Mouse (Mus musculus) lung, postnatal 0 days (tissue): ENCODE results near the gene Slc15a5. TPM values are rescaled to one million over a fixed set of nuclear protein-coding genes. Genes with fewer than 3 reads are reported as not detected.
"Not testable (repeated sequence)": the region's sequence is repeated elsewhere in the genome, so short reads cannot be mapped to it uniquely, and the experiment has no call there.

Source experiments
- ATAC-seq: fragments of 200-750 bp; cut with Nextera tagmentation; 2 replicates; pipeline ENCODE4 v1.8.0; 2017; ENCODE audit warnings: moderate library complexity
- DNase-seq: peaks from one replicate; pipeline ENCODE4 v3.0.0-alpha.2; 2016; ENCODE audit warnings: low spot score
- H3K27ac ChIP-seq: fragments of 300-500 bp; sonication (generic); 2 replicates; pipeline ENCODE4 v1.5.1; 2014; ENCODE audit warnings: antibody characterized with exemption, mild to moderate bottlenecking, low read length, mixed read lengths
- H3K27me3 ChIP-seq: fragments of 300-500 bp; sonication (generic); replicated peaks from 2 replicates; pipeline ENCODE4 v1.6.1; 2014; ENCODE audit warnings: low read length, mixed read lengths; ENCODE audit not compliant: insufficient read depth
- H3K36me3 ChIP-seq: fragments of 300-500 bp; sonication (generic); 2 replicates; pipeline ENCODE4 v1.6.1; 2014; ENCODE audit warnings: low read length, mixed read lengths; ENCODE audit not compliant: insufficient read depth
- H3K4me1 ChIP-seq: fragments of 300-500 bp; sonication (generic); 2 replicates; pipeline ENCODE4 v1.6.1; 2014; ENCODE audit warnings: antibody characterized with exemption, low read depth, low read length, mixed read lengths; ENCODE audit not compliant: insufficient read depth
- H3K4me2 ChIP-seq: fragments of 300-500 bp; sonication (generic); replicated peaks from 2 replicates; pipeline ENCODE4 v1.6.1; 2014; ENCODE audit warnings: low read depth, mild to moderate bottlenecking, low read length, moderate library complexity, mixed read lengths
- H3K4me3 ChIP-seq: fragments of 300-500 bp; sonication (generic); 2 replicates; pipeline ENCODE4 v1.5.1; 2014; ENCODE audit warnings: low read depth, low read length
- H3K9ac ChIP-seq: fragments of 300-500 bp; sonication (generic); replicated peaks from 2 replicates; pipeline ENCODE4 v1.6.1; 2014; ENCODE audit warnings: low read depth, mild to moderate bottlenecking
- H3K9me3 ChIP-seq: fragments of 300-500 bp; sonication (generic); 2 replicates; pipeline ENCODE4 v1.6.1; 2016; ENCODE audit warnings: low read length, mixed read lengths
- CTCF ChIP-seq: IDR thresholded peaks from 2 replicates; pipeline ENCODE4 v1.5.1; 2016; ENCODE audit warnings: antibody characterized with exemption, mild to moderate bottlenecking
- EP300 ChIP-seq: IDR thresholded peaks from 2 replicates; pipeline ENCODE4 v1.6.1; 2016; ENCODE audit warnings: antibody characterized with exemption, mild to moderate bottlenecking, control low read depth
- WGBS: fragments of 180-500 bp; shearing (Covaris S2); extraction: QIAGEN DNeasy Blood & Tissue Kit; methylation state at CpG from one replicate; pipeline ENCODE4 v1.1.7; 2014; 5-methylcytosine and 5-hydroxymethylcytosine counted together
- polyA plus RNA-seq: library from polyadenylated mRNA; unstranded; fragments of >200 nt; fragmentation: Nextera tagmentation; extraction: Ambion mirVana; gene quantifications from 2 replicates; pipeline ENCODE4 v1.2.1, GENCODE M21; 2015

The Slc15a5 gene
- polyA plus RNA-seq, 1 experiment from 2014 or later: not detected

DNA sequence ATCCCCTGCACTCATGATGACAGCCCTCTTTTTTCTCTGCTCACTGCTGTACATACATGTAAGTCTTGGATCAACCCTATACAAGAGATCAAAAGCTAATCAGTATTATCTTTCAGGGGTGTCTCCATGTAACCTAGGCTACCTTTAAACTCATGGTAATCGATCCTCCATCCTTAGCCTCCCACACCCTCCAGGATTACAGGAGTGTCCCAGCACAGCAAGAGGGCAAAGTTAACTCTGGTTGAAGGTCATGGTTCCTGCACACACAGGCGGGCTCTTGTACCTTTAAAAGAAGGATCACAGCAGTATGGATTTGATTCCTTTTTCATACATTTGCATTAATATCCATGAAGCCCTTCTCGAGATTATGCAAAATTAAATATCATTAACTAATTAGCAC, 19.9 kb upstream of the Slc15a5 start:
- no peak overlapping the region for H3K4me3 ChIP-seq
- H3K9ac ChIP-seq: no peak overlapping the region
- no peaks in the 10 kb centered on the region for H3K27me3 ChIP-seq
- 72% methylated on average over 3 of the region's 3 CpGs for WGBS
- TF ChIP-seq EP300 (no peak), CTCF (no peak)
- no peak for ATAC-seq
- H3K36me3 ChIP-seq: no peaks in the 10 kb centered on the region
- H3K4me2 ChIP-seq: no peak overlapping the region
- no peaks in the 10 kb centered on the region for H3K4me1 ChIP-seq
- no peak overlapping the region for H3K27ac ChIP-seq
- no peak for DNase-seq
- H3K9me3 ChIP-seq: no peaks in the 10 kb centered on the region

DNA sequence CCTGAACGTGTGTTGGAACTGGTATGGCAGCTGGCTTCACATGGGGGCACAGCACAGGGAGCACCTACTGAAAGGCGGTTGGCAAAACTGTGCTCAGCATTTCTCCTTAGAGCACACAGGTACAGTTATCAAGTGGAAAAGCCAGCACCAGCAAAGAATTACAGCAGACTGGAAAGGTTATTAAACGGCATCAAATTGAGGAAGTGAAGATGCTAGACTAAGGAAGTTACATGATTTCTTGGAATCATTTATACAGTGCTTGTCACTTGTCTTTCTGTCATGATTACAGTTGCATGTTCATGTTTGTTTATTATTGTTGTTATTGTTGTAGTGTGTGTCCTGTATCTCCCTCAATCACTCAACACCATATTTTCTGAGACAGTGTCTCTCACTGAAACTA, 15.3 kb upstream of the Slc15a5 start:
- DNase-seq: no peak
- H3K27me3 ChIP-seq: no peaks in the 10 kb centered on the region
- no peaks in the 10 kb centered on the region for H3K36me3 ChIP-seq
- no peak for ATAC-seq
- WGBS: 67% methylated on average over 3 of the region's 3 CpGs
- H3K9me3 ChIP-seq: no peaks in the 10 kb centered on the region
- no peak overlapping the region for H3K4me2 ChIP-seq
- no peak overlapping the region for H3K27ac ChIP-seq
- no peaks in the 10 kb centered on the region for H3K4me1 ChIP-seq
- no peak for TF ChIP-seq CTCF
- TF ChIP-seq EP300: no peak
- H3K4me3 ChIP-seq: no peak overlapping the region
- no peak overlapping the region for H3K9ac ChIP-seq

DNA sequence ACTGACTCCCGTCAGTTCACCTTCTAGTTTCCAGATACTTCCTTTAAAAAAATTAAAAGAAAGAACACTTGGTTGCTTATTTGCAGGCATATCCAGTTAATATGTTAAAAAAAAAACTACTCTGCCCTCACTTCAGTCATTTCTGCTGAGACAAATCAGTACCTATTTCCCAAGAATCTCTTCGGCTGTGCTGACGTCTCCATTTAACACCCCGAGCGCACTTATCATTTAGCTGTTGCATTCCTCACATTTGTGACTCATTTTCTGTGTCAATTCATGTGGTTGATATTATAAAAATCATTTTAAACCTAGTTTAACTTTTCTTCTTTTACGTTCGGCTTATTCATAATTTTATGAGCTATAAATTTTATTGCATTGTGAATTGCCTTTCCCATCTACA, 12.7 kb upstream of the Slc15a5 start:
- no peak for ATAC-seq

DNA sequence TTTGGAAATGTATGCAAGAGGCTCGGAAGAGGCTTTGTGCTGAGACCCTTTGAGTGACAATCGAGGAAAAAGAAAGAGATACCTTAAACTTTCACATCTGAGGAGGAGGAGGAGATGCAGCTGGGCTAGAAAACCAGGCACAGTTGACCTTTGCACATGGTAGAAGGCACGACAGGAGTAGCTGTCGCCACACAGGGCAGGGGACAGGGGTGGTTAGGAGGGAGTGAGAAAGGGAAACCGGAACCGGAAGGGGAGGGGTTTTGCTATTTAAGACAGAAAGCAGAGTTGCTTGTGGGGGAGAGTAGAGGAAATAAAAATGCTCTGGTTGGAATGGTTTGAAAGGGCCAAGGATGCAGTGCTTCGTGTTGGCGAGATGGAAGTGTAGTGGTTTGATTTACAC, 9.4 kb upstream of the Slc15a5 start:
- TF ChIP-seq CTCF (no peak), EP300 (no peak)
- Histone ChIP-seq H3K36me3 (no peaks in the 10 kb centered on the region), H3K9ac (no peak overlapping the region), H3K4me3 (no peak overlapping the region), H3K27me3 (no peaks in the 10 kb centered on the region), H3K27ac (no peak overlapping the region), H3K9me3 (no peaks in the 10 kb centered on the region), H3K4me2 (no peak overlapping the region), H3K4me1 (no peaks in the 10 kb centered on the region)
- 54% methylated on average over 8 of the region's 8 CpGs for WGBS
- DNase-seq (no peak), ATAC-seq (no peak)

More for the DNA sequence above, 12.7 kb upstream of the Slc15a5 start:
- Histone ChIP-seq H3K4me2 (no peak overlapping the region), H3K36me3 (no peaks in the 10 kb centered on the region), H3K9ac (no peak overlapping the region), H3K4me3 (no peak overlapping the region), H3K4me1 (no peaks in the 10 kb centered on the region), H3K27me3 (no peaks in the 10 kb centered on the region), H3K9me3 (no peaks in the 10 kb centered on the region), H3K27ac (no peak overlapping the region)
- WGBS: 75% methylated on average over 7 of the region's 7 CpGs
- DNase-seq: no peak
- TF ChIP-seq CTCF (no peak), EP300 (no peak)

- TF ChIP-seq EP300: 0 out of 2 replicates have a peak, but pooled peaks have one; percentile 9
- H3K9me3 ChIP-seq, DNase-seq, H3K27me3 ChIP-seq, H3K36me3 ChIP-seq, H3K9ac ChIP-seq, H3K4me3 ChIP-seq, H3K4me1 ChIP-seq, ATAC-seq, H3K4me2 ChIP-seq, H3K27ac ChIP-seq: not testable (repeated sequence)
Measured at GRCm38 (mm10) chr6:138086421-138086820, 6.7 kb upstream of the Slc15a5 start.

GRCm38 (mm10) chr6:138080778-138081549, 1.2 kb upstream of the Slc15a5 start:
- 83% methylated on average over 6 of the region's 6 CpGs for WGBS
- H3K4me2 ChIP-seq: no peak overlapping the region

More at GRCm38 (mm10) chr6:138080778-138081549, 1.2 kb upstream of the Slc15a5 start:
- Histone ChIP-seq H3K9ac (no peak overlapping the region), H3K4me1 (no peaks in the 10 kb centered on the region), H3K4me3 (no peak overlapping the region), H3K27ac (no peak overlapping the region), H3K9me3 (no peaks in the 10 kb centered on the region), H3K36me3 (no peaks in the 10 kb centered on the region), H3K27me3 (no peaks in the 10 kb centered on the region)
- DNase-seq: no peak
- ATAC-seq: no peak
- TF ChIP-seq CTCF: no peak
- no peak for TF ChIP-seq EP300
